Mouse (Mus musculus) gastrocnemius, adult 18-20 months (tissue): ENCODE results near the gene Slc6a3. TPM values are rescaled to one million over a fixed set of nuclear protein-coding genes. Genes with fewer than 3 reads are reported as not detected.

ENCODE experiments used
- DNase-seq: peaks from one replicate; pipeline ENCODE4 v3.0.0; 2021; ENCODE audit warnings: low spot score
- total RNA-seq, 2 experiments: library from RNA; stranded (reverse); gene quantifications; 2 replicates each; pipeline ENCODE4 v1.2.3; 2021

The Slc6a3 gene
- total RNA-seq, 2 experiments from 2014 or later, result not detected

DNA sequence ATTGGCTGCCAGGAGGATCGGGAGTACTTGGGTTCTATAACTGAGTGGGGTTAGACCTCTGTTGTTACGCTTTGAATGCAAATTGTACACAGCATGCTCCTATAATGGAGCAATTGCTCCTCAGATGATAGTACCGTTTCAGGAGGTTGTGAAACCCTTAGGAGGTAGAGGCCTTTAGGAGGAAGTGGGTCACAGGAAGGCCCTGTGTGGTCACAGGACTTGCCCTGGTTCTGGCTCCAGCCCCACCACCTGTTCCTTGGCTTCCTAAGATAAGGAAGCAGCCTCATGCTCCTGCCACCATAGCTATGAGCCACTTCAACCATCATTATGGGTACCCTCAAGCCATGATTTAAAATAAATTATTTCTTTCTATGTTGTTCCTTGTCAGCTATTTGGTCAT is 54.9 kb downstream of the Slc6a3 start:
- DNase-seq, result no peak

DNA sequence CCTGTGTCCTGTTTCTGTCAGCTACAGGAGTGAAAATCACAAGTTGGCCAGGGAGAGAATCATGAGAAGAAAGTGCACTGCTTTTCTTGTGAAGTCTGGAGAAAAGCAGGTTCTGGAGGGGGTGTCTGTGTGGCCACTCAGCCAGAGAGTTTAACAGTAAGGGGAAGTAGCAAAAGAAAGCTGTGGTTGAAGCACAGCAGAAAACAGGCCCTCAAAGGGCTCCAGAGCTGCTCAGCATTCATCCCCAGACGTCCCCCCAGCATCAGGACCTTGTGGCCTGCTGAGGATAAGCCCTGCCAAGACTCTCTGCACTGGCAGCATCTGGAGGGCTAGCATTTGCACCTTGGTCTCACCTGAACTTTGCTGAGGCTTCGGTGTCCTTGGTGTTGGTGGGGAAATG is 56.0 kb downstream of the Slc6a3 start:
- no peak for DNase-seq

DNA sequence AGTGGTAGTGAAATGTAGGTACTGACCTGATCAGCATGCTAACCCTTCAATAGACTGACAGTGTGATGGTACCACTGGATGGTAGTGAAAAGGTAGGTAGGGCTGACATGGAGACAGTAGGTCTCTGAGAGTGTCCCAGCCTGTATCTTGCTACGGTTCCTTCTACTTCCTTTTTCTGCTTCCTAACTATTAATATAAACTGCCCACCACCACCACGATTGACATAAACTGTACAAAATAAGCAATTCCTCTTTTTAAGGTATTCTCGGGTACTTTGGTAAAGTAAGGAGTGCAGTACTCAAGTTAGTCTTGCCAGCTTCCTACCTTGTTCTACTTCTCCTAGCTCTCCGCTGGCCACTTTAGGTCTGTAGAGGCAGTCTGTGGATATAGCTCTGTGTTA is 59.7 kb downstream of the Slc6a3 start:
- no peak for DNase-seq

DNA sequence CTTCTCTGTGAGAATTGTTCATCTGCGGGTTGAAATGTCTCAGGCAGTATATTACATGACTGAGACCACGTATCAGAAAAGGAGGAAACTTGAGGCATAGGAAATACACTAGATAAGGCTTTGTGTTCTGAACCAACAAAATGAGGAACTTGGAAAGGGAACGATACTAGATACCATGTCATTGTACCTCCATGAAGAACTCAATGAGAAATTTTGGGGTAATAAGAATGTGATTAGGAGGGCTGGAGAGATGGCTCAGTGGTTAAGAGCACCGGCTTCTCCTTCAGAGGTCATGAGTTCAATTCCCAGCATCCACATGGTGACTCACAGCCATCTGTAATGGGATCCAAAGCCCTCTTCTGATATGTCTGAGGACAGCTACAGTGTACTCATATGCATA is 63.7 kb downstream of the Slc6a3 start:
- DNase-seq, result no peak

DNA sequence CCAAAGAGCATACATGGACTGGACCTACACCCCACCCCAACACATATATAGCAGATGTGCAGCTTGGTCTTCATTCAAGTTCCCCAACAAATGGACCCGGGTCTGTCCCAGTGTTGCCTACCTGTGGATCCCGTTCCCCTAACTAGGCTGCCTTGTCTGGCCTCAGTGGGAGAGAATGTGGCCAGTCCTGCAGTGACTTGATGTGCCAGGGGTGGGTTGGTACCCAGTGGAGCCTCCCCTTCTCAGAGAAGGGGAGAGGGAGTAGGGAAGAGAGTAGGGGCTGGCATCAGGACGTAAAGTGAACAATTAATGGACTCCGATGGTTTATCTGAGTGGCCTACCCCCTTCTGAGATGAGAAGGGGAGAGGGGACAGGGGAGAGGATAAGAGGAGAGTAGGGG is 66.5 kb downstream of the Slc6a3 start:
- no peak for DNase-seq

- DNase-seq, result peak; percentile 95
Observed at GRCm38 (mm10) chr13:73603522-73604155, 67.1 kb downstream of the Slc6a3 start, which contains the start of gene Clptm1l. Gene Clptm1l (plus strand): TSS chr13:73604006.

DNA sequence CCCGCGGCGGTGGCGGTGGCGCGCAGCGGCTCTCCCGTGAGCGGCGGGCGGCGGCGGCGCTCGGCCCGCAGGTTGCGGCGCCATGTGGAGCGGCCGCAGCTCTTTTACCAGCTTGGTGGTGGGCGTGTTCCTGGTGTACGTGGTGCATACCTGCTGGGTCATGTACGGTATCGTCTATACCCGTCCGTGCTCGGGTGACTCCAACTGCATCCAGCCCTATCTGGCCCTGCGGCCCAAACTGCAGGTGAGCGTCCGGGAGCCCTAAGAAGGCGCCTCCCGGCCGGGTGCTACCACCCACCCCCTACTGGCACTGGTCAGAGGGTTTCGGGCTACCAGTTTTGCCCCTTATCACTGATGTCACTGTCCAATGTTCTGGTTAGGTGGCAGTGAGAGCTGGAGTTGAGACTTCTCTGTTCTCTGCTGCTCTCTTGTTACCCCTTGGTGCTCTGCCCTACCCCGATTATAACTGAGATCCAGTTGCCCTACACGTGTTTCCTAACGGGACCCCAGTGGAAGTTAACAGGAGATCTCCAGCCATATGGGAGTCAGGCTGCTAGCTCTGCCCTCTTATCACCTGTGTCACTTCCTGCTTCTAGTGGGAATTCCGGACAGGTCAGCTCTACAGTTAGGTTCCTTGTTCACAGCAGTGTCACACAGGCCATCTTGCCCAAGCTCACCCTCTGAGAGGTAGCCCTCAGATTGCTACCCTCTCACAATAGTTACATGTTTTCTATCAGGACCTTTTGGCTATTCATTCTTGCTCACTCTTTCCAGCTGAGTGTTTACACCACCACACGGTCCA is 67.8 kb downstream of the Slc6a3 start:
- DNase-seq, result no peak

GRCm38 (mm10) chr13:73618406-73618805 is 81.9 kb downstream of the Slc6a3 start:
- DNase-seq, result no peak

- DNase-seq, result no peak
Observed at GRCm38 (mm10) chr13:73620637-73621036, 84.1 kb downstream of the Slc6a3 start.

- DNase-seq, result no peak
Observed at GRCm38 (mm10) chr13:73626410-73626744, 89.8 kb downstream of the Slc6a3 start.

- DNase-seq, result no peak
Observed at GRCm38 (mm10) chr13:73626745-73627549, 90.4 kb downstream of the Slc6a3 start, which contains the start of gene Tert. Gene Tert (plus strand): TSS chr13:73626911.

Other genes starting within 250 kb of the Slc6a3 start
- 10 to 100 TPM; 44.3 to 49.4 TPM for gene Mrpl36, start 208.2 kb upstream of the Slc6a3 start, total RNA-seq
- gene Ndufs6, start 208.2 kb upstream of the Slc6a3 start, total RNA-seq, result 100 to 1,000 TPM; 433 to 453 TPM
- gene Lpcat1, start 69.5 kb upstream of the Slc6a3 start, total RNA-seq, result 1 to 10 TPM; 2.3 to 2.4 TPM
- 10 to 100 TPM; 30.0 to 36.6 TPM for gene Clptm1l, start 67.3 kb downstream of the Slc6a3 start, total RNA-seq
- gene Tert, start 90.2 kb downstream of the Slc6a3 start, total RNA-seq, result under 1 TPM in 1 of 2 experiments, not detected in 1; 0.07 TPM
- under 1 TPM; 0.18 to 0.28 TPM for gene Slc6a18, start 141.3 kb downstream of the Slc6a3 start, total RNA-seq
- gene Slc6a19, start 168.1 kb downstream of the Slc6a3 start, total RNA-seq, result under 1 TPM in 1 of 2 experiments, not detected in 1; 0.05 TPM
- gene Slc12a7, start 196.3 kb downstream of the Slc6a3 start, total RNA-seq, result 1 to 10 TPM; 3.6 to 5.1 TPM